Mouse (Mus musculus) thymus, postnatal 10 days (tissue): Measurements from ENCODE around the gene Slc2a10.

Experiments
- DNase-seq, 2 experiments: peaks; one replicate each; pipeline ENCODE4 v3.0.0; 2021; ENCODE audit warnings: low spot score in 2 of 2

Gene Slc2a10

DNA sequence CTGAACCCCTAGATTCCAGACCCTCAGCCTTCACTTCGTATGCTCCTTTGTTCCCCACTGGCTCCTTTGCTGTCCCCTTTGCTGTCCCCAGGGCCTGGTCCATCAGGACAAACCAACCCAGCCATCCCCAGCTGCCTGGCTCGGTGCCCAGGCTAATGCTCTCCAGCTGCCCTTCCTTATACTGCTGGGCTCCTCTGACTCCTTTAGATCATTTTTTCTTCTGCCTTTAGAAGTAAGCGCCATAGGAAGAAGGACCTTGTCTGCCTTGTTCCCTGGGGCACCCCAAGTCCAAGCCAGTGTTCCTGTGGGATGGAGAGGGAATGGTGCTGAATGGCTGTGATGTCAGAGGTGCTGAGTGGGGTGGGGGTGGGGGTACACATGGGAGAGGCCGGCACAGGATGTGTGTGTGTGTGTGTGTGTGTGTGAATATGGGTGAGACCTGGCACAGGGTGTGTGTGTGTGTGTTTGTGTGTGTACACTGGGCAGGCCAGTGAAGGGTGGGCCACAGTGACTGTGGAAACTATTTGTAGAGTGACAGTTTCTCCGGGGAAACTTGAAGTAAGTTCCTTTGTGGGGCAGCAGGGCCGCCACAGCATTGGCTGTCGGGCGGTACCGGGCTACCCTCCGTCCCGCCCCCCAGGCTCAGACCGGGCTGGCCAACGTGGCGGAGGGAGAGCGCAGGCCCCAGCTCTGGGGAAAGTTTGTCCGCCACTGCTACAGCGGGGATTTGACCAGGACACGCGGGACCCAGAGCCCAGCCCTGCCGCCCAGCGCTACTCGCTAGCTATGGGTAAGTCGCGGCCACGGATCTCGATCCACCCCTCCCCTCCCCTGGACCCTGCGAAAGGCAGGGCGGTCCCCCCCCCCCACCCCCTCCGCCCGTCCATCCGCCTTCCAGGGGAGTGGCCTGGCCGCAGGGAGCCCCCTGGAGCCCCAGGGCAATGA is at the start of gene Slc2a10:
TSS of gene Slc2a10 (plus strand) at position 529 of the 945 bp plus-strand sequence.
- DNase-seq: no peak

DNA sequence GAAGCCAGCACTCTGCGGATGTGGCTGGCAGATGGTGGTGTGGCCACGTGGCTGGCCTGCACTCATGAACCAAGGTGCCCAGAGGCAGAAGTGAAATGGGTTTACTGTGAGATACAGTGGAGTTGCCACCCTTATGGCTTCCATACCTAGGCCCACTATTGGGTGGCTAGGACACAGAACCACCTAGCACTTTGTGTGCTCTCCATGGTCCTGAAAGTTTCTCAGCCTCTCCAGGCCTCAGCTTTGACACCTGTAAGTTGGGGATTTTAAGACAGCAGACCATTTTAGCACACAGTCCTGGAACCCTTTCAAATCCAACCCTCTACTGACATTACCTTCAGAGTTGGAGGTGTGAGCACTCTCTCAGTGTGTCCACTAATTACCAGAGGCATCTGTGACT is 46.9 kb upstream of the Slc2a10 start:
- peak in 1 of 2 experiments; percentile 37 for DNase-seq

DNA sequence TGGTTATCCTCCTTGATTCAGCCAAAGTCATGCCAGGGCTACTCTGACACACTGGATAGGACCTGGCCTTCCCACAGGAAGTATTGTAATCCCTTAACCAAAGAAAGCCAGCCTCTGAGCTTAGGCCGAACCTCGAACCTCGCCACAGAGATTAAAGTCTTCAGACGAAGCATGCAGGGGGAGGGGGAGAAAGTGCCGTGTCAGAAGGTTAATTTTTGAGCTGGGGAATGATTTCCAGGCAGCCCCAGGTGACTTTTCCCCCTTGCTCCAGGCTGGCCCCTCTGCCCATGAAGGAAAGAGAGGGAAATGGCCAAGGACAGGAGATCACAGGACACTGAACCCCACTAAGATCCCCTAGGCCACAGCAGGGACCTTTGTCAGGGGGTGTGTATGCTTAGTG is 45.4 kb upstream of the Slc2a10 start:
- no peak for DNase-seq

DNA sequence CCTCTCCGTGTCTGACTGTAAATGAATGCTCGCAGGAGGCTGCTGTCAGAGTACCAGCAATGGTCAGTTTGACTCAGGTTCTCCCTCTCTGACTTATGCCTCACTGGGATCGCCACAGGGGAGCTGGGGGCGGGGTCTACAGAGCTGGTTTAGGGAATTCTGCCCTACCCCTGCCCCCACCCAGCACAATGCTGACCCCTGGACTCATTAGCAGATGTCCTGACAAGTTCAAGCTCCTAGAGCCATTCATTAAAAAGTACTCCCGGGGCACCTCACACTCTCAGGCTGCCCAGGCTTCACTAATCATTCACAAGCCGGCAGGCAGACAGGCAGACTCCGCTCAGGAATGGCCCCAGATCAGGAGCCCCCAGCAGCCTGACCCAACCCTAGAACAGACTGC is 43.9 kb upstream of the Slc2a10 start:
- no peak for DNase-seq

DNA sequence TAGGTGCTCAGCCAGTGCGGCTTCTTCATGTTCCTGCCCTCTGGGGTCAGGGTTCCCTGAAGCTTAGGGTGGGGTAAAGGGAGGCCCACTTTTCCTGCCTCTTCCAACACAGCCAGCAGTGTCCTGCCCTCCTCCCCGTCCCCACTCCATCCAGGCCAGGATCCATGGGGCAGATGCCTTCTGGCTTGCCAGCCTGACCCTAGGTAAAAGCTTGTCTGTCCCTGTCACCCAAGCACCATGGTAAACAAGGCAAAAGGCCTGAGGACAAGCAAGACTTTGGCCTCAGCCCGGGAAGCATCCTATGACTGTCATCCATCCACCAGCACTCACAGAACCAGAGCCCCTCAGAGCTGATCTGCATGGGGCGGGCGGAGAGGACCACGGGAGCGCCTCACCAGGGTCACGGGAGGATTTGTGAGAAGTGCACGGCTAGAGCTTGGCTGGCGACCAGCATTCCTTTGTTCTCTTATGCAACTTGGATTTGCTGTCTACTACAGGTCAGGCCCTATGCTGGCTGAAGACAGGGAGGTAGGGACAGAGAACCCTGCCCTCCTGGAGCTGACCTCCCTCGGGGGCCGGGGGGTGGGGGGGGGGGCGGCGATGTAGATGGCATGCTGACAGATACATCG is 35.6 kb upstream of the Slc2a10 start:
- no peak for DNase-seq

DNA sequence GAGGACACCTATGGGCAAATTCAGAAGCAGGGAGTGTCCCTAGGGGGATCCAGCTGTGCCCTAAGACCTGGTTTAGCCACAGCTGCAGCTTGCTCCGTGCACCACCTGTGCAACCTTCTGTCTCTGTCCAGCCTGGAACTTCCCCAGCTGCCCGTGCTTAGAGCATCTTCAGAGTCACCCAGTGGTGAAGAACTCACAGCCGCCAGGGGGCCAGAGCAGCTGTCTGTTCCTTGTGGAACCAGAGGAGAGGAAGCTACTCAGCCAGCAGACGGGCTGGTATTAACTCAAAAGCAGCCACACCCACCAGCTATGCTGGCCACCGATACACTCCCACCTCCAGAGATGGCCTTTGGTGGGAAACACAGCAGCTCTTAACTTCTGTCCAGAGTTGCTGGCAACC is 33.4 kb upstream of the Slc2a10 start:
- peak in 1 of 2 experiments; percentile 40 for DNase-seq

DNA sequence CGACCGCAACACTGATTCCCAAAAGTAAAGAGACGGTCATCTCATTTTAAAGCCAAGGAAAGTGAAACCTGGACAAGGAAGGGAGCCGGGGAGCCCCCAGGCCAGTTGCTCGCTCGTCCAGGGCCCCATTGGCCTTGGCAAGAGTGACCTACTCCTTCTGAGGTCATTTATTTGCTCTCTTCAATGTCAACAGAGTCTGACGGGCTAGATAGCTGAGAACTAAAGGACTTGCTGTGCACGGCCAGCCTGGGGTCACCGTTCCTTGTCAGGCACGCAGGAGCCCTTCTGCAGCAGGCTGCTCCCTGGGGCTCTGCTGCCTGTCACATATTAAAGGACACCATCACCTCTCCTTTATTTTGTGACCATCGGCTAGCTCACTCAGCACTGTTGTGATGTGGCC is 31.6 kb upstream of the Slc2a10 start:
- DNase-seq: no peak

DNA sequence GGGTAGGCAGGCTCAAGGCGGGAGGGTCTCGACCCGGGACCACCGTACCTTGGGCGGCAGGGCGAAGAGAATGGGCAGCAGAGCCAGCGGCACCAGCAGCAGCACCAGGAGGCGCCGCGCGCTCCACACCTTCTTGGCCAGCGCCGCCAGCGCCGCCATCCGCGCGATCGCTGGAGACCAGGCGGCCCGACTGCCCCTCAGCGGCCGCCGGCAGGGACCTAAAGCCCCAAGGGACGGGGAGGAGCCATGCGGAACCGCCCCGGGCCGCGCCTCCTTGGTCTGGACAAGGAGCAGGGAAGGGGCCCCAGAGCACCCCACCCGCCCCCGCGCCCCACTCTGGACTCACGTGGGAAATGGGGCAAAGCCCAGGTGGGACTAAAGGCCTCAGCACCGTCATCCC is 30.6 kb upstream of the Slc2a10 start, which contains the start of gene Slc13a3:
TSS of gene Slc13a3 (minus strand) at position 228 of the 400 bp plus-strand sequence.
- no peak for DNase-seq

DNA sequence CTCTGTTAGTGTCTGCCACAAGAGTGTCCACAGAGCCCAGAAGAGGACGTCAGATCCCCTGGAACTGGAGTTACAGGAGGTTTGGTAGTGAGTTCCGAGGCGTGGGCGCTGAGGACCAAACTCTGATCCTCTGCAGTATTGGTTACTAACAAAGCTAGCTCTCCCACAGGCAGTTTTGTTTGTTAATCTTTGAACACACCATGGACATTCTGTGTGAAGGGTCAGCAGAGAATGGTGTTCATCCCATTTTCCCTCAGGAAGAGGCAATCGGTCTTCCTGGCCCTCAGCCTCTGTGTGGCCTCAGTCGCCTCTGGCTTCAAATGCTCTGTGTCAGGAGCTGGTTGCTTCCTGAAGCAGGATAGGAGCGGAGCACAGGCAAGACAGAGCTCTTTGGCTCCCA is 28.2 kb upstream of the Slc2a10 start:
- DNase-seq: no peak

DNA sequence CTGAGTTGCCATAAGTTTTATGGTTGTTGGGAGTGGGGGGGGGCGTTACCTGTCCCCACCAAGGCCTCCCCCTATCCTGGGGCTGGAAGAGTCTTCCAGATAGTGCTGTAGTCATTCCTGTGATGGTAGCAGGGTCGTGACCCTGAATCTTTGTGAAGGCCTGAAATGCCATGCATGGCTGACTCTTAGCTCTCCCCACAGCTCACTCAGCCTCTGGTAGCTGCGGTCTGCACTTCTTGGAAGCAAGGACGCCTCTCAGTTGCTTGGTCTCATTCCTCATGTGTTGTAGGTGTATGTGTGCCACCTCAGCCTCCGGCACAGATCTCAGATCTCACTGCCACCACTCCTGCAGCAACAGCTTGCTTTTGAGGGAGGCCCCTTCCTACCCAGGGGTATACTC is 27.7 kb upstream of the Slc2a10 start:
- no peak for DNase-seq

DNA sequence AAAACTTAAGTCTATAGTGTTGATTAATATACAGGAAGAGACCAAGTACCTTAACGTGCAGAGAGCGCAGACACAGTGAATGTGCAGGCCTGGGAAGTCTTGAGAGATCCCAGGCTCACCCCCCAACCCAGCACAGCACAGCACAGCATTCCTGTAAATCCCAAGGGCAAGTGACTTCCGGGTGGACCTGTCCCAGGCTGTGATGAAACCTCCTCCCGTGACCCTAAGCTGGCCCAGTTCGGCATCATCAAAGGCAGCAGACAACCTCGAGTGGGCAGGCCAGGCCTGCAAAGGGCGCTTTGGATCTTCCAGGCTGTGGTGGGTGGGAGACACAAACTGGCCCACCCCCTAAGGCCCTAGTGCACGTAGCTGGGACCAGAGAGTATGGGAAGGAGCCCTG is 21.6 kb upstream of the Slc2a10 start:
- DNase-seq: no peak

DNA sequence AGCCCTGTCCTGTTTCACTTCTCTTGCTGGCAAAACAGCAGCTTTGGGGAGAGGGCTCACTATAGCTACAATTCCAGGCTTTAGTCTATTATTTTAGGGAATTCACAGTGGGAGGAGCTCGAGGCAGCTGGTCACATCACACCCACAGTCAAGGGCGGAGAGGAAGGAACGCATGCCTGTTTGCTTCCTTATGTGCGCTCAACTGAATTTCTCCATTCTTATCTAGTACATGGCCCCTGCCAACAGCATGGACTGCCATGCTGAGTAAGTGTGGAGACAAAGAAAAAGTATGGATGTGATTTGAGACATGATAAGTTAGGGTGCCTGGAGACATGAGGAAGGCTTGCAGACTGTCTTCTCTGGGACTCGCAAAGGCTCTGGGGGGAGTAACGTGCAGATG is 19.4 kb upstream of the Slc2a10 start:
- DNase-seq: no peak

DNA sequence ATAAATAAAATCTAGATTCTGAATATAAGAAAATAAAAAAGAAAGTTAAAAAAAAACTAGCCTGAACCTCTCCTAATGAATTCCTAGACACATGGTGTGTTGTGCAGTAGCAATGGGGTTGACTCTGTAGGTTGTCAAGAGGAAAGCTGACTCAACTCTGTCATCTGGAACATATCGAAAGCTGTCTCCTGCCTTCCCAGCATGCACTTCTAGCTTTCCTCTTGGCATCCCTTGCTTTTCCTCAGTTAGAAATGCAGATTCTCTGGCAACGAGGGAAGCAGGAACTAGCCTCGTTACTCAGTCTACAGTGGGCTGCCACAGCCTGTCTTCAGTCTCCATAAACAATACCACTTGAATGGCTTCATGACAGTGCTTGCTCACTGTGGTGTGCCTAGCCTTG is 17.8 kb upstream of the Slc2a10 start:
- no peak for DNase-seq

DNA sequence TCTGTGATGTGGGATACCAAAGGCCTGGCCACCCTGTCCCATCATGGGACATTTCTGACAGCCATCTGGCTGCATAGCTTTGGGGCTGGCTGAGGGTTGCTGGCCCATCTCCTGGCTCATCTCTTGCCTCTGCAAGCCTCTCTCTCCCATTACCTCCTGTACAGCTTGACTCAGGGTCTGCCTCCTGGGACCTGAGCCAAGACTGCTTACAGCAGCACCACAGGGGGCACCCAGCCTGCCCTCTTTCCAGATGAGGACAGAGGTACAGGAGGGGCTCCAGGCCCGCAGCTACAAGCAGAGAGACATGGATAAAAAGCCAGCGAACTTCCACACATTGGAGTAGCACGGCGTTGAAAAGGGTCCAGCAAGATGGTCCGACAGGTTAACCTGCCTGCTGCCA is 17.2 kb upstream of the Slc2a10 start:
- DNase-seq: no peak

DNA sequence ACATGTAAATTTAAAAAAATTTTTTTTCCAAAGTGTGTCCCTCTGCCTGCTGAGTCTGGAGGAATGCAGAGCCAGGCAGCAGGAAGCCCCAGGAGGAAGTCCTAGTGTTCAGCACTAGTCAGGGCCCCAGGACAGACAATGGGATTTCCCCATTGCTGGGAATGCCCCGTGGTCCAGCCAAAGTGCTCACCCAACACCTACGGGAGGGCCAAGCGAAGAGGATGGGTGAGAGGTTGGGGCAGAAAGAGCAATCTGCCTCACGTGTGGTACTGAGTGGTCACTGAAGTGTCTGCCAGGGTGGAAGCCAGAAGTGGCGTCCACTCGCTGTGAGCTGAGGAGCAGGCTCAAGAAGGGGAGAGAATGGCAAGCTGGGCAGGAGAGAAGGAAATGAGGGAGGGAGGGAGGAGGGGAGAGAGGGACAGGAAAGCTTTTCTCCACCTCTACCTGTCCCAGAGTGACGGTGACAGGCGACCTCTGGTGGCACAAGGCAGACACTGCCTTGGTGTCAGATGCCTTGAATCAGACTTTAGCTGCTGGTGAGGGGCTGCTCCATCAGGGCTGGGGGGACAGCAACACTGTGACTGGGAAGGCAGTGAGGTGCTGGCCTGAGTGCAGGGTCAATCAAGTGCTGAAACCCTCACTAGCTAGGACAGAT is 16.6 kb upstream of the Slc2a10 start:
- peak; percentile 28 to 61 for DNase-seq

DNA sequence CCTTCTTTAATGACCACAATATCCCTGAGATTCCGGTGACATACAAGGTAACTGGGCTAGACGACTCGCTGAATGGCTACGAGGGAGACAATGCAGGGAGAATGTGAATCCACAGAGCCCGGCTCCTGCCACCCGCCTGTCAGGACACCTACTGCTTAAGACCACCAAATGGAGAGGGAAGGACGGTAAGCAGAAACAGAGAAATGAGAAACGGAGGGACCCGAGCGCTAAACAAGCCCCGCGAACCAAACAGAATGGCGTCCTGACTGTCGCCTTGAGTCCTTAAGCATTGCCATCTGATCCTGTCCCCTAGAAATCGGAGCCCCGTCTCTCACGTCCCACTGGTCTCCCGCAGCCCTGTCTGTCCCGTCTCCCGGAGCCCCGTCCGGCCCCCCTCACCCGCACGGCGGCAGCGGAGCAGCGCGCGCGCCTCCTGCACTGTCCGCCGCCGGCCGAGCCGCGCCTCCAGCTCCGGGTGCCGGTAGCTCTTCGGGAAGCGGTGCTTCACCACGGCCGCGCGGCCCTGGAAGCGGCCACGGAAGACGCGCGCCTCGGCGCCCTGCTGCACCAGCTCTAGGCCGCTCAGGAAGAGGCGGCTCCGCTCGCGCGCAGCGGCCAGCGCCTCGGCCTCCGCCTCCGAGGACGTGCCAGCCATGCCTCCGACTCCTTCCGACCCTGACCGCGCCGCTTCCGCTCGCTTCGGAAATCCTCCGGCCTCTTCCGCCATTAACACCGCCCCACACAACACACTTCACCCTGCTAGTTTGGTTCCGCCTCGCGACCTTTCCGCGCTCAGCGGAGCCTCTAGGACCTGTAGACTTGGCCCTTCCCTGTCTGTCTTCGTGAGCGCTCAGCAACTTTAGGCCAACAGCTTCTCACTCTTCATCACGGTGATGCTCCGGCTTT is 10.7 kb upstream of the Slc2a10 start, which contains the start of gene Trp53rka:
TSS of gene Trp53rka (minus strand) at position 677 of the 906 bp plus-strand sequence.
- peak; percentile 58 to 65 for DNase-seq

DNA sequence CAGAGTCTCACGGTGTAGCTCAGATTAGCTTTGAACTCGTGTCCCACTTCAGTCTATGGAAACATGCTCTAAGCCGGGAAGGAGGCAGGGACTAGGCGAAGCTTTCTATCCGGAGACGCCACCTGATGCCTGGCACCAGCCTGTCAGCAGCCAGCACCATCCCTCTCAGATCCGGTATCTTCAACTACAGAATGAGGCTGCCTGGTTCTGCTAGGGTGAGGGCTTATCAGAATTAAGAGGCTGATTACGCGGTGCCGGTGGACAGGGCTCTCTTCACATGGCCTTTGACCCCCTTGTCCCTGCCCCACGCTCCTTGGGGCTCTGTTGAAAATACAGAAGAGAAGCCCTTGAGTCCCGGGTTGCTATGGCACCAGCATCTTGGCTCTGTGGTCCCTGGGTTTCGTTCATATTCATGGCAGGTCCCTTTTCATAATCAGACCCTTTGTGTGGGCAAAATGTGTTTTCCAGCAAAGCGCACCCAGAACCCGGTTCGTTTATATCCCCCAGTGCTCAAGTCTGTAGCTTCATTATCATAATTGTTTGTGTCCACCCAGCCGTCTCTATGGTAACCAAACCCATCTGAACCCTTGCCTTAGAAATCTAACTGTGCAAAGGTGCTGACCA is 9.9 kb upstream of the Slc2a10 start:
- no peak for DNase-seq

DNA sequence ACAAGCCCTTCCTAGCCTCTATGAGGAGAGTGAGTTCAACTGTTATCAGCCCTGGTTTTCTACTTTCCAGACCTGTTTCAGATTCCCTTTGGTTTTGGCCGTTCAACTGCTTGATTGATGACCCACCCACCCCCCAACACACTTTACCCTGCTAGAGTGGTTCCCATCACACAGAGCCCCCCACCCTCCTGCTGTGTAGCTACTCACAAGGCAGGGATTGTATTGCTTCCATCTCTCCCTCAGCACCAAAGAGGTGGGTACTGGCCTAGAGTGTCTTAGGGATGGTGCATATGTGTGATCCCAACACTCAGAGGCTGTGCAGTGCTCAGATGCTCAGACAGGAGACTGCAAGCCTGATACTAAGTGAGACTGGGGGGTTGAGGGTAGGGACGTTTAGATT is 9.1 kb upstream of the Slc2a10 start:
- DNase-seq: no peak

DNA sequence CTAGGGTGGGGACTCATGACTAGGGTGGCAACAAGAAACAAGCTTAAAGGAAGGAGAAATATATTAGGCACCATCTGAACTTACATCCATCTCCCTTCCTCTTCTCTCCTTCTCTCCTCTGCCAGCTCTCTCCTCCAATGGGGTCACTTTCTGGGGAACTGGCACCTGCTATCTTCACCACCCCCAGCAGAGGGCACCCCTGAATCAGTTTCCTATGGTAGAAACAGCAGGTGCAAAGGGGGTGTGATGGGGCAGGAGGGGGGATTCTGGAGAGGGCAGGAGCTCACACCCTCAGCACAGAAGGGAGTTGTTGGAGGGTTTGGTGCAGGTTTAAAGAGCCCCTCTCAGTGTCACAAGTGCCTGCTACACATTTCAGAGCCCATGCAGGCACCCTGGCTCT is 7.3 kb upstream of the Slc2a10 start:
- peak; percentile 60 to 78 for DNase-seq

DNA sequence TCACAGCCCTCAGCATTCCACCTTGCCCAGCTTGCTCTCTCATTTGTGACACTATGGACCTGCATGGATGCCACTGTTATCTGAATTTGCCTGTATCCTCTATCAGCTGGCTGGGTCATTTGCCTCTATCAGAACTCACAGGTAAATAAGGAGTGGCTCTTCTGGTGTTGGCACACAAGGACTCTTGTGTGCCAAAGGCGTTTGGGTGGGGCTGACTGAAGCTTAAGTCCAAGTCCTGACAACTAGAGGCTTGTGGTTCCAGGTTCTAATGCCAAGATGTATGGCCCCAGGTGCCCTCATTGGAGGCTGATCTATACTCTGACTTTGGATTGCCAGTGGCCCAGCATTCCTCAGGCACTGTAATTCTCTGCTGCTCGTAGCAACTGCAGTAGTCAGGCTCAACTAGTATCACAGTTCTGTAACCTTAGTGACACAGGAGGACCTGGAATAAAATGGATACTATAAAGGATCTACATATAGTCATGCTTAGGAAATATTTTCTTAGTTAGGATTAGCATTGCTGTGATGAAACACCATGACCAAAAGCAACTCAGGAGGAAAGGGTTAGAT is 5.8 kb upstream of the Slc2a10 start:
- DNase-seq: no peak

DNA sequence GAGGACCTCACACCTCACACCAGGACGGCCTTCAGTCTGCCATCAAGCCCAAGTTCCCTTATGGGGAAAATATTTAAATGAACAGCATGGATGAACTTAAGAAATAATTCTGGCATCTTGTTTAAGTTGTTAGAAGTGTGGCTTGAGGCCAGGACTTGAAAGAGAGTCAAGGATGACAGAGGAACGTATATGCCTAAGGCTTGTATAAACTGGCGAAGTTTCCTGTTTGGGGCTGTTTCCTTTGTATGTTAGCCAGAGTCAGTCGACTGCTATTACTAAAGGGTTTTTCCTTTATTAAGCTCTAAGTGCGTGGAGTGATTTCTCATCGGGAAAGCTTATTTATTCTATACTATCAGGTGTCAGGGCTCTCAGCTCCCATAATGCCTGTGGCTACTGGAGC is 4.8 kb upstream of the Slc2a10 start:
- no peak for DNase-seq
